Mouse (Mus musculus) heart, embryonic 16.5 days (tissue): Measurements from ENCODE around the gene Asb3. TPM values are rescaled to one million over a fixed set of nuclear protein-coding genes. Genes with fewer than 3 reads are reported as not detected.

Experiments
- ATAC-seq: fragments of 200-750 bp; cut with Nextera tagmentation; replicated peaks from 2 replicates; pipeline ENCODE4 v1.8.0; 2017; ENCODE audit warnings: moderate number of reproducible peaks; ENCODE audit not compliant: insufficient read depth, low FRiP score; ENCODE audit errors: extremely low read depth
- H3K27ac ChIP-seq: fragments of 300-500 bp; sonication (generic); 2 replicates; pipeline ENCODE4 v1.5.1; 2014; ENCODE audit warnings: mild to moderate bottlenecking, low read length, control low read depth, moderate library complexity
- H3K27me3 ChIP-seq: fragments of 300-500 bp; sonication (generic); 2 replicates; pipeline ENCODE4 v1.6.1; 2014; ENCODE audit warnings: low read length, mixed read lengths; ENCODE audit not compliant: control insufficient read depth, insufficient read depth
- H3K36me3 ChIP-seq: fragments of 300-500 bp; sonication (generic); 2 replicates; pipeline ENCODE4 v1.6.1; 2014; ENCODE audit not compliant: control insufficient read depth, insufficient read depth
- H3K4me1 ChIP-seq: fragments of 300-500 bp; sonication (generic); 2 replicates; pipeline ENCODE4 v1.6.1; 2014; ENCODE audit warnings: low read length, mixed read lengths; ENCODE audit not compliant: control insufficient read depth, insufficient read depth
- H3K4me2 ChIP-seq: fragments of 300-500 bp; sonication (generic); 2 replicates; pipeline ENCODE4 v1.6.1; 2014; ENCODE audit warnings: low read depth, mild to moderate bottlenecking, control low read depth, low read length
- H3K4me3 ChIP-seq: fragments of 300-500 bp; sonication (generic); 2 replicates; pipeline ENCODE4 v1.5.1; 2014; ENCODE audit warnings: mild to moderate bottlenecking, control low read depth, low read length
- H3K9ac ChIP-seq: fragments of 300-500 bp; sonication (generic); 2 replicates; pipeline ENCODE4 v1.6.1; 2014; ENCODE audit warnings: low read length, control low read depth
- H3K9me3 ChIP-seq: fragments of 300-500 bp; sonication (generic); replicated peaks from 2 replicates; pipeline ENCODE4 v1.6.1; 2016; ENCODE audit warnings: low read length; ENCODE audit not compliant: control insufficient read depth
- WGBS: fragments of 180-500 bp; shearing (Covaris S2); extraction: QIAGEN DNeasy Blood & Tissue Kit; methylation state at CpG from one replicate; pipeline ENCODE4 v1.1.7; 2014; 5-methylcytosine and 5-hydroxymethylcytosine counted together
- polyA plus RNA-seq: library from polyadenylated mRNA; unstranded; fragments of >200 nt; fragmentation: Nextera tagmentation; extraction: Ambion mirVana; gene quantifications from 2 replicates; pipeline ENCODE4 v1.2.1, GENCODE M21; 2015

Gene Asb3
- polyA plus RNA-seq: 19.2 and 20.6 TPM in 2 replicates

- H3K27ac ChIP-seq: no peak within 1 kb of the TSS
- H3K9me3 ChIP-seq: no peaks in the 10 kb centered on the region
- peak within 1 kb of the TSS; percentile 69 for H3K9ac ChIP-seq
- H3K4me2 ChIP-seq: peak within 1 kb of the TSS; percentile 80
- H3K4me3 ChIP-seq: peak within 1 kb of the TSS; percentile 55
- peaks cover 3% of the 10 kb centered on the region for H3K27me3 ChIP-seq
- 3% methylated on average over 41 of the region's 41 CpGs for WGBS
- H3K36me3 ChIP-seq: no peaks in the 10 kb centered on the region; the same call in 1 of the 2 replicates
- H3K4me1 ChIP-seq: 0 out of 2 replicates have a peak, but pooled peaks cover 3% of the 10 kb centered on the region
- peak; percentile 91 for ATAC-seq
These were observed at the start of gene Asb3, which contains the start of gene Gpr75 for GRCm38 (mm10) chr11:30885171-30885871. TSS of gene Asb3 (plus strand) at chr11:30885416. TSS of gene Gpr75 (plus strand) at chr11:30885358.

- H3K36me3 ChIP-seq: peaks cover 21% of the 10 kb centered on the region
- WGBS: 83% methylated on average over 2 of the region's 2 CpGs
- H3K27ac ChIP-seq: no peak overlapping the region
- H3K4me1 ChIP-seq: no peaks in the 10 kb centered on the region
- H3K27me3 ChIP-seq: no peaks in the 10 kb centered on the region
- no peak overlapping the region for H3K4me2 ChIP-seq
- no peak overlapping the region for H3K4me3 ChIP-seq
- ATAC-seq: no peak
- H3K9me3 ChIP-seq: no peaks in the 10 kb centered on the region
- no peak overlapping the region for H3K9ac ChIP-seq
These were observed 46.4 kb upstream of the Asb3 start for GRCm38 (mm10) chr11:30838793-30839192.

GRCm38 (mm10) chr11:30844355-30844754 is 40.9 kb upstream of the Asb3 start:
- H3K36me3 ChIP-seq: peaks cover 24% of the 10 kb centered on the region
- 87% methylated on average over 1 of the region's 1 CpGs for WGBS
- no peaks in the 10 kb centered on the region for H3K9me3 ChIP-seq
- H3K4me1 ChIP-seq: no peaks in the 10 kb centered on the region
- no peak overlapping the region for H3K4me2 ChIP-seq
- no peak overlapping the region for H3K9ac ChIP-seq
- H3K4me3 ChIP-seq: no peak overlapping the region
- no peaks in the 10 kb centered on the region for H3K27me3 ChIP-seq
- ATAC-seq: no peak
- H3K27ac ChIP-seq: no peak overlapping the region

GRCm38 (mm10) chr11:30872425-30872824 is 12.8 kb upstream of the Asb3 start:
- no peak overlapping the region for H3K4me2 ChIP-seq
- peaks cover 29% of the 10 kb centered on the region for H3K36me3 ChIP-seq
- no peak overlapping the region for H3K9ac ChIP-seq
- no peak for ATAC-seq
- H3K4me1 ChIP-seq: no peaks in the 10 kb centered on the region
- H3K9me3 ChIP-seq: 0 out of 2 replicates have a peak, but pooled peaks cover 2% of the 10 kb centered on the region
- no peak overlapping the region for H3K27ac ChIP-seq
- no peaks in the 10 kb centered on the region for H3K27me3 ChIP-seq
- H3K4me3 ChIP-seq: no peak overlapping the region

- Histone ChIP-seq H3K36me3 (no peaks in the 10 kb centered on the region), H3K9ac (no peak overlapping the region), H3K27me3 (peaks cover 3% of the 10 kb centered on the region), H3K4me1 (0 out of 2 replicates have a peak, but pooled peaks cover 3% of the 10 kb centered on the region), H3K4me2 (no peak overlapping the region), H3K27ac (no peak overlapping the region), H3K9me3 (no peaks in the 10 kb centered on the region), H3K4me3 (no peak overlapping the region)
- 84% methylated on average over 2 of the region's 2 CpGs for WGBS
- no peak for ATAC-seq
These were observed 2.9 kb downstream of the Asb3 start for GRCm38 (mm10) chr11:30888153-30888552.

GRCm38 (mm10) chr11:30896201-30896600 is 11.0 kb downstream of the Asb3 start:
- H3K27ac ChIP-seq: no peak overlapping the region
- 90% methylated on average over 1 of the region's 1 CpGs for WGBS
- no peaks in the 10 kb centered on the region for H3K9me3 ChIP-seq
- H3K4me2 ChIP-seq: no peak overlapping the region
- H3K9ac ChIP-seq: no peak overlapping the region
- no peaks in the 10 kb centered on the region for H3K36me3 ChIP-seq
- H3K27me3 ChIP-seq: no peaks in the 10 kb centered on the region
- H3K4me3 ChIP-seq: no peak overlapping the region
- no peaks in the 10 kb centered on the region for H3K4me1 ChIP-seq
- no peak for ATAC-seq

GRCm38 (mm10) chr11:30899312-30899711 is 14.1 kb downstream of the Asb3 start:
- no peaks in the 10 kb centered on the region for H3K4me1 ChIP-seq
- no peak overlapping the region for H3K4me2 ChIP-seq
- no peak overlapping the region for H3K4me3 ChIP-seq
- no peak overlapping the region for H3K9ac ChIP-seq
- H3K9me3 ChIP-seq: no peaks in the 10 kb centered on the region
- H3K27ac ChIP-seq: no peak overlapping the region
- no peaks in the 10 kb centered on the region for H3K27me3 ChIP-seq
- no peak for ATAC-seq
- no peaks in the 10 kb centered on the region for H3K36me3 ChIP-seq

GRCm38 (mm10) chr11:30912311-30912710 is 27.1 kb downstream of the Asb3 start:
- H3K27ac ChIP-seq: no peak overlapping the region
- 90% methylated on average over 3 of the region's 3 CpGs for WGBS
- no peak for ATAC-seq
- no peaks in the 10 kb centered on the region for H3K9me3 ChIP-seq
- H3K27me3 ChIP-seq: no peaks in the 10 kb centered on the region
- peaks cover 2% of the 10 kb centered on the region; the same call in 1 of the 2 replicates for H3K36me3 ChIP-seq
- no peak overlapping the region for H3K4me2 ChIP-seq
- no peaks in the 10 kb centered on the region for H3K4me1 ChIP-seq
- H3K9ac ChIP-seq: no peak overlapping the region
- no peak overlapping the region for H3K4me3 ChIP-seq

GRCm38 (mm10) chr11:30920641-30921040 is 35.4 kb downstream of the Asb3 start:
- Histone ChIP-seq H3K27ac (no peak overlapping the region), H3K4me3 (no peak overlapping the region), H3K9me3 (no peaks in the 10 kb centered on the region), H3K4me2 (no peak overlapping the region), H3K27me3 (no peaks in the 10 kb centered on the region), H3K4me1 (no peaks in the 10 kb centered on the region), H3K9ac (no peak overlapping the region), H3K36me3 (peaks cover 4% of the 10 kb centered on the region; the same call in 1 of the 2 replicates)
- no peak for ATAC-seq
- WGBS: 77% methylated on average over 1 of the region's 1 CpGs
